ENCODE assay signal across 9 mouse cellular contexts in genomic region chr16:77593828-77594421, GRCm38 (mm10). TPM values are rescaled to one million over a fixed set of nuclear protein-coding genes. Genes with fewer than 3 reads are reported as not detected.
DNase-seq lines count a peak whose midpoint lies in the region; ATAC-seq lines count a peak whose summit lies in the region.
"Had no signal": no experiment of that assay in that cellular context is flagged by ENCODE, and none has a peak within 500 bp of the region (broad histone marks: within the 10 kb centered on the region; RNA-seq: fewer than 3 reads in every experiment).

No protein-coding gene starts in this region.

- H3K4me3 ChIP-seq in limb, embryonic 13.5 days = no peak overlapping the region
- H3K4me3 ChIP-seq in neural tube, embryonic 15.5 days (replicated peaks) = peak overlapping the region; percentile 23
- H3K4me3 ChIP-seq in intestine, embryonic 15.5 days (replicated peaks) = no peak overlapping the region

- H3K27ac ChIP-seq in limb, embryonic 13.5 days = peak overlapping the region; percentile 39; the same call in 1 of the 2 replicates
- peak overlapping the region; percentile 89 for H3K27ac ChIP-seq in neural tube, embryonic 15.5 days (replicated peaks)
- H3K27ac ChIP-seq in intestine, embryonic 15.5 days = no peak overlapping the region

- peaks cover 2% of the 10 kb centered on the region; the same call in 1 of the 2 replicates for H3K36me3 ChIP-seq in limb, embryonic 13.5 days
- H3K36me3 ChIP-seq in neural tube, embryonic 15.5 days = no peaks in the 10 kb centered on the region
- H3K36me3 ChIP-seq in intestine, embryonic 15.5 days = no peaks in the 10 kb centered on the region

- H3K4me1 ChIP-seq in limb, embryonic 13.5 days = peaks cover 14% of the 10 kb centered on the region
- H3K4me1 ChIP-seq in neural tube, embryonic 15.5 days = peaks cover 4% of the 10 kb centered on the region; the same call in 1 of the 2 replicates
- H3K4me1 ChIP-seq in intestine, embryonic 15.5 days (replicated peaks) = no peaks in the 10 kb centered on the region

- no peak overlapping the region for H3K9ac ChIP-seq in limb, embryonic 13.5 days
- H3K9ac ChIP-seq in neural tube, embryonic 15.5 days (replicated peaks) = peak overlapping the region; percentile 47; the same call in 1 of the 2 replicates
- H3K9ac ChIP-seq in intestine, embryonic 15.5 days = no peak overlapping the region

- no peaks in the 10 kb centered on the region for H3K27me3 ChIP-seq in limb, embryonic 13.5 days
- H3K27me3 ChIP-seq in neural tube, embryonic 15.5 days (replicated peaks) = no peaks in the 10 kb centered on the region
- no peaks in the 10 kb centered on the region for H3K27me3 ChIP-seq in intestine, embryonic 15.5 days (replicated peaks)

- intact Hi-C loops in gastrocnemius, postnatal 36 days (cut with DNase I) = loop anchor here (2.0 kb wide), 1 partner anchor 93 kb away; no protein-coding TSS in a partner anchor

- peak; percentile 66; the same call in 1 of the 2 replicates for ATAC-seq in limb, embryonic 13.5 days (ENCODE audit: low FRiP score, low read depth)
- ATAC-seq in neural tube, embryonic 15.5 days (ENCODE audit: low FRiP score) = peak; percentile 88
- ATAC-seq in intestine, embryonic 15.5 days = no peak

- H3K4me2 ChIP-seq in limb, embryonic 13.5 days (replicated peaks) = 0 out of 2 replicates have a peak overlapping the region, but pooled peaks have one; percentile 9
- H3K4me2 ChIP-seq in neural tube, embryonic 15.5 days = peak overlapping the region; percentile 53
- no peak overlapping the region for H3K4me2 ChIP-seq in intestine, embryonic 15.5 days (replicated peaks)

- no peaks in the 10 kb centered on the region for H3K9me3 ChIP-seq in limb, embryonic 13.5 days
- no peaks in the 10 kb centered on the region for H3K9me3 ChIP-seq in neural tube, embryonic 15.5 days (replicated peaks)
- H3K9me3 ChIP-seq in intestine, embryonic 15.5 days = no peaks in the 10 kb centered on the region

- DNase-seq in adrenal gland, adult 8-10 months = peak; percentile 49
- peak; percentile 90 to 92 for DNase-seq in cerebellum, postnatal 14 days
- peak; percentile 60 to 64 for DNase-seq in gastrocnemius, postnatal 36 days
- peak; percentile 70 for DNase-seq in kidney, adult 9 months
- no peak for DNase-seq in thymus, adult 18-20 months

- WGBS in limb, embryonic 13.5 days = 61% methylated on average over 12 of the region's 12 CpGs
- 21% methylated on average over 12 of the region's 12 CpGs for WGBS in neural tube, embryonic 15.5 days
- 56% methylated on average over 12 of the region's 12 CpGs for WGBS in intestine, embryonic 15.5 days

RNA-seq across cellular contexts. Expression of gene Gm11146, which starts 8.0 kb away (rescaled TPM):
- total RNA-seq in adrenal gland, adult 8-10 months (2022) = not detected
- not detected for total RNA-seq in gastrocnemius, postnatal 36 days (2021)
- not detected in 2 replicates for polyA plus RNA-seq in limb, embryonic 13.5 days (2015; fragmentation: Nextera tagmentation; extraction: Ambion mirVana)
- not detected in 2 replicates for polyA plus RNA-seq in neural tube, embryonic 15.5 days (2015; fragmentation: Nextera tagmentation; extraction: Ambion mirVana)
- not detected in 2 replicates for polyA plus RNA-seq in intestine, embryonic 15.5 days (2015; fragmentation: Nextera tagmentation; extraction: Ambion mirVana)
- total RNA-seq: neutrophil, adult 5-6 weeks had no signal

Comparison
In these comparisons a context has a peak if more than half of its experiments do, and no peak if none do; other contexts are left out.
1. DNase-seq: peak in adrenal gland, adult 8-10 months (single experiment), cerebellum, postnatal 14 days (2 of 2), gastrocnemius, postnatal 36 days (2 of 2) and kidney, adult 9 months (single experiment); none in thymus, adult 18-20 months (0 of 2).